Mouse (Mus musculus): ENCODE measurements at regions not wholly inside any gene's neighbourhood (a gene's known extent, or its start where the extent isn't known, plus 50 kb on each side); places are given as distances from the start of the nearest gene placed in this dataset.

DNA sequence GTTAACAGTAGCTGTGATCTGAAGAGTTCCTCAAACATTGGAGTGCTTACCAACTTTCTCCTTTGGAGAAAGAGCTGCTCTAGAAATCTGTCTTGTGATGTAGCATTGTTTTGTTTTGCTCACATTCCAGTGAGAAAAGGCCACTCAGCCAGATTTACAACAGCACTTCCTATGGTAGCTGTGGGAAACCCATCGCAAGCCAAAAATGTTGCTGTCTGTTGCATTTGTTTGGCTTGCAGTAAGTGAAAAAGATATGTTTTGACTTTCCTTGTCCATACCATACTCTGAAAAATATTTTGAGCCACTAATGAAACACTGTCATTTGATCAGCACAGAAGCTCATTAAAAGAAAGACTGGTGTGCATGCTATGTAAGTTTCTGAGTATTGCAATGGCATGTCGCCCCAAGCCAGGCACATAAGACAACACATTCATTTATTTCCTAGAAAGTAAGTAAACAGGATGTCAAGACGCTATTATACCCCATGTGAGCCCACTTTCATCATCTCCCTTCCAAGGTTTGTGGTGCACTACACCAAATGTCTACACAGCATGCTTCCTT, 66.2 kb downstream of the Car2 start:
- no peak for DNase-seq

- no peak for DNase-seq
Observed at GRCm38 (mm10) chr3:14952951-14953350, 66.9 kb downstream of the Car2 start.

GRCm38 (mm10) chr3:14957481-14957880, 71.4 kb downstream of the Car2 start:
- no peak for DNase-seq

DNA sequence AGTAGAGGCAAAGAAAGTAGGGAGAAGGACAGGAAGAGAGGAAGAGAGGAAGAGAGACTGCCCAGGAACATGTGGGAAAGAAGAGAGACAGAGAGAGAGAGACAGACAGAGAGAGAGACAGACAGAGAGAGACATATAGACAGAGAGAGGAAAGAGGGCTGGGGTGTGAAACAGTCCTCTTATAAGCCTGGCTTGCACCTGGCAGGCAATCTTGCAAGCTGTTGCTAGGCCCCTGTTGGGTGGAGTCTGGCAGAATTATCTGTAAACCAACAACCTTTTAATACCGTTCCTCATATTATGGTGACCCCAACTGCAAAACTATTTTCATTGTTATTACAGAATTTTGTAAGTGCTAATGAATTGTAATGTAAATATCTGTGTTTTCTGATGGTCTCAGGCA, 72.2 kb downstream of the Car2 start:
- DNase-seq: no peak

DNA sequence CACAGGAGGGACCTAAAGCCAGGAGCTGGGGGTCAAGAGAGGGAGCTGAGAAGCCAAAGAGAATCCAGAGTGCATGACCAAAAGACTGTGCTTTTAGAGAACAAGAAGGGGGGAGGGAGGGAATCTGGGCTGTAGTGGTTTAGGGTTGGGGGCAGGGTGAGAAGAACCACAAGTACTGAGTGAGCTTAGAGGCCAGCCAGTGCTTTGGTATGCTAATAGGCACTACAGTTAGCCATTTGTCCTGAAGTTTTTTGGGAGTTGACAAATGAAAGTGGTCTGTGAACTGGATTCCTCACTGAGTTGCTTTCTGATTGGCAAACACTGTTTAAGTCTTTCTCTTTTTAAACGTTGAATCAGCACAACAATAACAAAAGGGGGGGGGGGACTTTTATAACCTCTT, 73.5 kb downstream of the Car2 start:
- peak; percentile 22 for DNase-seq

- DNase-seq: no peak
Observed at GRCm38 (mm10) chr3:14964795-14965194, 78.7 kb downstream of the Car2 start.

DNA sequence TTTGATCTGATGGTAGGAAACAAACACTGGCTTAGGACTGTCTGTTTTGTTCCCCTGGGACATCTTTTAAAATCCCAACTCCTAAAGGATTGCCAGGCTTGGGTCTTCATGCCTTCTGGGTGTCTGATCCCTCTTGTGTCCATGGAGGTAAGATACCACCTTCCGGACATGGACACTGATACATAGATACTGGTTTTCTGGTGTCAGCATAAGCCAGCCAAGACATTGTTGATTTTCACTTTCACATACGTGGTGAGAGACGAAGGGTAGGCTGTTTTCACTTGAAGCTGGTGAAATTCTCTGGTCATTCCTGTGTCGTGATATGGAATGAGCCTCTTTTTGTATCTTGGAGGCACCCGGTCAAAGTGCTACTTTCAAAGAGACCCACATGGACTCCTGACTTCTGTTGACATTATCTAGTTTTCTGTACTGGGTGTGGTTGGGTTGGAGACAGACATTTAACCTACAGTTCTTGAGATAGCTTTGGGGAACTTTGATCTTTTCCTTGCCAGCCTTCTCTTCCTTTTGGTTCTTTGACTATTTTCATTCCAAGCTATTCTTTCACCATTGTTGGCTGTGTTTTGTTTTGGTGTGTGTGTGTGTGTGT, 79.5 kb downstream of the Car2 start:
- DNase-seq: no peak

DNA sequence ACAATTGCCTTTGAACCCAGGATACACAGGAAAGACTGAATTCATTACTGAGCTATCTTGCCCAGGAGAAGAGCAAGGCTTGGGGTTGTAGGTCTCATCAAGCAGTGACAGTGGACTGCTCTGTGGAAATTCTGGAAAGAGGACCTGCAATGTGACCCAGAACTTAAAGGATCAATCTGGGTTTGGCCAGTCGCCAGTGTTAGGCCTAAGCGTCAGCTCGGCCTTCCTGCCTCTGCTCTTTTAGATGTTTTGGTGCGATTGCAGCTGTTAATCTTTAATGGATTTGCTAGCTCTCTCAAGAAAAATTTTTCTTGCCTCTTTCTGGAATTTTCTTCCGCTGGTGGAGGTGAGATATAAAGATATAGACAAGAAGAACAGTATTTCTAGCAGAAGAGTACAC, 81.2 kb downstream of the Car2 start:
- no peak for DNase-seq

DNA sequence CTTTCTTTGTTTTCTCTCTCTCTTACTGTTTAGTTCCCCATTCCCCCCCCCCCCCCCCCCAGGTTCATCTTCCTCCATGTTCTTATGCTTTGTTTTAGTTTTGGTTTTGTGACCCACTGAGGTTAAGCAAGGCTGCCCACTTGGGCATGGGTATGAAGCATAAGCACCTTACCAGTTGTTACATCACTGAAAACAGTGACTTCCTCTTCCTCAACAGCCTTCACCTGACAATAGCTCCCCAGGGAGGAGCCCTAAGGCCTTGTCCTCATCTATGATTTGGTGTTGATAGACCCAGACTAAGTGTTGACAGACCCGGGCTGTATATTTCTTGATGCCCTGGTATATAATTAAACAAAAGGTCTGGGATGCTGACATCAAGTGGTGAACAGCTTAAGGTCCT, 82.3 kb downstream of the Car2 start:
- DNase-seq: no peak

DNA sequence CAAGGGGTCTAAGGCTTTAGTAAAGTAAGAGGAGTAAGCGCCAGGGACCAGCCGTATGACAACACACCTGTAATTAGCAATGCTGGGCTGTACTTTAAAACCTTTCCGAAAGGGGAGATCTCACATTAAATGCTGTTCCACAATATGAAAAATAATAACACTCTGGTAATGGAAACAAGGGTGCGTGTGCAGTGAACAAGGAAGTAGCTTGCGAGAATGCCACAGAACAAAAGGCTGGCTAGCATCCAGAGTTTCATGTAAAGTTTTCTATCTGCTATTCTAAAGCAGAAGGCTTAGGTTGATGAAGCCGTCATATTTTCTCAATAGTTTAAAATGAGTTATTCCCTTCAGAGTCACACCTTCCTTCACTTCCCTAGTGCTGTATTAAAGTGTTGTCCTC, 83.6 kb downstream of the Car2 start:
- DNase-seq: no peak

DNA sequence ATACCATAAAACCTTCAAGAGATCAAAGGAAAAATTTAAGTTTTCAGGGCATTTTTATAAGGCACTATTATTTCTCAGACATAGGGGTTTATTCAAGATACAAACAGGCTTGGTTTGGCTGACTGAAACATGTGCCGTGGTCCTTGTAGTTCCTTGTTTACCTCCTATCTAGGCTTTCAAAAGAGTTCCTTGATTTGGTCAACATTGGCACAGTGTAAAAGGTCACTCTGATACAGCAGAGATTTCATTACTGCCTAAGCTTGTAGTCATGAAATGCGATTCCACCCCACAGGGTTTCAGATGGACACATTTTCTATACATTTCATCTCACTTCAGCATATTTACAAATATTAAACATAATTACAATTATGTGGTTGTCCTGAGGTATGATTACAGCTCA, 85.6 kb downstream of the Car2 start:
- DNase-seq: no peak

- no peak for DNase-seq
Observed at GRCm38 (mm10) chr3:14974758-14975157, 88.7 kb downstream of the Car2 start.

GRCm38 (mm10) chr3:14975203-14975602, 89.1 kb downstream of the Car2 start:
- no peak for DNase-seq

DNA sequence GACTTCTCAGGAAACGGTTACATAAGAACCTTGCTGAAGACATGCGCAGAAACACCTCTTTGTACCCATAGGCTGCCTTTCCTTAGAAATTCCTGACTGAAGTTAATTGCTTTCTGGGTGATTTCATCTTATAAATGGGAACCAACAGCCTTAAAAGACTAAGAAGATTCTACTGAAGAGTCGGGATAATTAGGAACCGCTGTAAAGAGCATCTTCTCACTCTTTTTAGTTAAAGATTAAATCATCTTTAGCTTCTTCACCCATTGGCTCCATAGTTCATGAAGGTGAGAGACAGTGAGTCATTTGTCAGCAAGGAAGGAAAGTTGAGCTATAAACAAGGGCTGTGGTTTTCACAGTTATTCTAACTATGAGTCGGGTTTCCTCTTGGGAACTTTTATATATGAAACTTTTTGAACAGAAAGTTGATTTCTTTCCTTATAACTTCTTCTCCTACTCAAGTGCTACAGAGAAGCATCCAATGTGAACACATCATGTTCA, 93.1 kb downstream of the Car2 start:
- DNase-seq: no peak

GRCm38 (mm10) chr3:14989635-14990034, 103.6 kb downstream of the Car2 start:
- peak; percentile 28 for DNase-seq

GRCm38 (mm10) chr3:14993936-14994335, 107.9 kb downstream of the Car2 start:
- no peak for DNase-seq

- no peak for DNase-seq
Observed at GRCm38 (mm10) chr3:14997241-14997640, 111.2 kb downstream of the Car2 start.

DNA sequence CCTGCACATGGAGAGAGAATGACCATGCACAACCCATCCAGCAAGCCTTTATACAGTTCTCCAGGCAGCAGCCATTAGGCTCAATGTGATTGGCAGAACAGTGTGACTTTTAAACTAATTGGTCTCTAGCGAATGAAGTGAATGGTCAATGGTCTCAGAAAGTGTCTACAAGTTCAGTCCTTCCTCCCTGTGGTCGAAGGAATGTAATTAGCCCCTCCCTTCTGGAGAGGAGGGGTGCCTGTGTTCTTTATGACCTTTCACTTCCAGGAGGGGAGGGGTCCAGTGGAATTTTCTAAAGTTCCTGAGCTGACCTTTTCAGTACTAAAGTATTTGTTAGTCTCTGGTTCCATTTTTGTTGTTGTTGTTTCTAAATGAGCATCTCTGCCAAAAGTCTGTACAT, 112.4 kb downstream of the Car2 start:
- no peak for DNase-seq

- DNase-seq: no peak
Observed at GRCm38 (mm10) chr3:14999411-14999810, 113.3 kb downstream of the Car2 start.

- no peak for DNase-seq
Observed at GRCm38 (mm10) chr3:14999914-15000313, 113.8 kb downstream of the Car2 start.

DNA sequence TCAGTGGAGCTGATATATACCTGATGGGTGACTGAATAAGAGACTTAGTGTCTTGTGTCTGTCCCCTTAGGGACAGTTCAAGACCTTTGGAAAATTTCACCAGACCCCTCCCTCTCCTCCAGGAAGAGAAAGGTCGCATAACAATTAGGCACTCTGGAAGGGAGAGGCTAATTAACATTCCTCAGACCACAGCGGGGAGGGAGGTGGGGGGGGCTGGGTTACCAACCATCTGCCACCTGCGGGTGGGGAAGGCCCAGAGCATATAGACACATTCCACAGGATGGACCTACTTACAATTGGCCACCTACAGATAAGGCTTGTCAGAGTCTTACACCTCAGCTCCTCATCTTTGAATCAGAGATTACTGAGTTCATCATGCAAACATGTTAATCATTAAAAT, 114.6 kb downstream of the Car2 start:
- DNase-seq: peak; percentile 29

DNA sequence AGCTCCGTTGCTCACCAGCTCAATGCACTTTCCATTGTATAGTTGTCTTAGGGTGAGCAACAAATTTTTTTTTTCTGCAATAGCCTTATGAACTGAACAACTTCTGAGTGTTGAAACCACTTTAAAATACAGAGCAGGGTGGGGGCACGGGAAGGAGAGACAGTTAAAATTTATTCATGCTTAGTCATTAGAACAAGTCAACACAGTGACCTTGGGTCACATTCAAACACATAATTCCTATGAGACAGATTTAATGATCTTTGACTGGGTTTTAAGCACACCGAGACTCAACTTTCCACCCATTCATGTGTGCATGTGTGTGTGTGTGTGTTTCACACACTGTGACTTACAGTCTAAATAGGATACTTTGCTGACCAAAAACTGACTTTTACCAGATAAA, 121.7 kb downstream of the Car2 start:
- no peak for DNase-seq

DNA sequence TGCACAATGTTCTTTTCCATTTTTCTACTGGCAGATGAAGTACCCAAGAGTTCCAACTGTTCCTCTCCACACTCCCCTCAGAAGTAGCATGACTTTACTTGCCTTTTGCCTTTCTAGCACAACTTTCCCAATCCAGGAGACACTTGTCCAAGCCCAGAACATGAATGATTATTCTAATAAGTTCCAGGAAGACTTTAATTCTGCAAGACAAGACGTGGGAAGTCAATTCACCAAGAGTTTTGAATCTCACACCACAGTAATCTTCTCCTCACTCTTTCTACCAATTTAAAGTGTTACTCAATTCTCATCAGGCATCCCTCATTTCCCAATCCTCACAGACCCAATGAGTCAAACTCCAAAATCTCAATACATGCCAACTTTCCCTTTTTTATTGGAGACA, 122.4 kb downstream of the Car2 start:
- no peak for DNase-seq

DNA sequence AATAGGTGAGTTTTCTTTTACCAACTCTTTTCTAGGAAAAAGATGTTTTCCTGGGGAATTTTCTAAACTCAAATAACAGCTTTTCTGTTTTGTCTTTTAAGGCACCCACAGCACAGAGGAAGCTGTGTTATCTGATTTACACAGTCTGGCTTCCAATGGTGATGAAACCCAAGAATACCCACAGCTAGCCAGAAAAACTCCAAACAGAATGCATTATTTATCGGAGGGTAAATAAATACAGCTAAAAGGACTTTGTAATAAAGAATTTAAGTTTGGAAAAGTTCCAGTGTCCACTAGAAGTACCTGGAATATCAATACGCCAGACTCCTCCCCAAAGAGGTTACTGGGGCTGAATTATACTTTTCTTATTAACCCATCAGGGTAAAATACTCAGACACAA, 123.7 kb downstream of the Car2 start:
- no peak for DNase-seq

DNA sequence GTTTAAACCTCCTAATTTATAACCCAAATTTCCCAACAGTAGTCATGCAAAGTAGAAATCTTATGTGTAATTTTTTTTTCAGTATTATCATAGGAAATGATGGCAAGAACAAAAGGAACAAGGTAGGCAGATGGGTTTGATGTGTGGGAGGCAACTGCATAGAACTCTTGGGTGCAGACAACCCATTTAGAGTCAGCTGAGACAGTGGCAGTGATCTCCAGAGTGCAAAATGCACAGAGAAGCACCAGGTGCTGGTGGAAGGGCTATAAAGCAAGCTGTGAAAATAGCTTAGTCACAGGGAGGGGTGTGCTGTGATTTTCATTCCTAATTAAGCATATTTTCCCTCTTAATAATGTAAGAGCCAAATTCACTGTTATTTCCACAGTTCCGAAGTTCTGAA, 130.5 kb downstream of the Car2 start:
- DNase-seq: no peak
